Comparison of ENCODE assay signal across 8 mouse cellular contexts in the genomic region with DNA sequence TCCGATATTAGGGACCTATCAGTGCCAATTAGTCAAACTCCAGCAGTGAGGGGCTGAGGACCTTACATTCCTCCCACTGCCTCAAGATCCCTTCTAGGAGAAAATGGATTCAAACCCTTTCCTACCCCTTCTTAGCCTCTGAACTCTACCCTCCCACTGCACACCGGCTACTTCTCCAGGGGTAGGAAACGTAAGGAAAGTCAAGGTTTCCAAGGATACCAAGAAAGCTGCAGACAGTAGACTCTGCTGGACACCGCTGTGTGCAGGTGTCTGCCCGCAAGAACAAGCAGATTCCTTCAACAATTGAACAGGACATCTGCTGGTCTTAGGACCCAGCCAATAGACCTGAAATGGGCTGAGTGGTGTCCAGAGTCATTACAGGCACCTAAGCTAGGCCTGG. TPM values are rescaled to one million over a fixed set of nuclear protein-coding genes. Genes with fewer than 3 reads are reported as not detected.
DNase-seq lines count a peak whose midpoint lies in the region; ATAC-seq and TF ChIP-seq lines count a peak whose summit lies in the region.

No protein-coding gene starts in this region.

- H3K4me2 ChIP-seq in kidney, postnatal 0 days (ENCODE audit: low read length), result peak overlapping the region; percentile 97
- H3K4me2 ChIP-seq in embryonic facial prominence, embryonic 14.5 days (ENCODE audit: low read depth, low read length), result peak overlapping the region; percentile 95
- peak overlapping the region; percentile 92 for H3K4me2 ChIP-seq in intestine, embryonic 15.5 days (replicated peaks)
- peak overlapping the region; percentile 69 for H3K4me2 ChIP-seq in myocyte (ENCODE audit: low read depth)

- no peaks in the 10 kb centered on the region for H3K36me3 ChIP-seq in kidney, postnatal 0 days (ENCODE audit: insufficient read depth, low read length)
- no peaks in the 10 kb centered on the region for H3K36me3 ChIP-seq in embryonic facial prominence, embryonic 14.5 days (ENCODE audit: control insufficient read depth, insufficient read depth, low read length)
- H3K36me3 ChIP-seq in intestine, embryonic 15.5 days, result no peaks in the 10 kb centered on the region
- no peaks in the 10 kb centered on the region for H3K36me3 ChIP-seq in myocyte (ENCODE audit: control insufficient read depth, insufficient read depth)

- no peak for DNase-seq in kidney, postnatal 0 days (ENCODE audit: low spot score)
- DNase-seq in kidney, adult 9 months, result no peak
- DNase-seq in embryonic facial prominence, embryonic 14.5 days (ENCODE audit: low spot score), result no peak
- DNase-seq in spleen, adult 12 weeks (ENCODE audit: low spot score), result no peak
- no peak for DNase-seq in urinary bladder, postnatal 14 days (ENCODE audit: low spot score)
- DNase-seq in left cerebral cortex, postnatal 14 days (ENCODE audit: low spot score in 2 of 2), result no peak

- no peak for TF ChIP-seq POLR2A in myocyte (IDR thresholded peaks at IDR 0.05; ENCODE audit: insufficient read length, low read depth)

- H3K4me3 ChIP-seq in kidney, postnatal 0 days (replicated peaks; ENCODE audit: low read depth, low read length), result no peak overlapping the region
- peak overlapping the region; percentile 72 for H3K4me3 ChIP-seq in embryonic facial prominence, embryonic 14.5 days (ENCODE audit: low read depth, low read length)
- H3K4me3 ChIP-seq in intestine, embryonic 15.5 days (replicated peaks), result peak overlapping the region; percentile 76; the same call in 1 of the 2 replicates
- H3K4me3 ChIP-seq in myocyte, result peak overlapping the region; percentile 21

- H3K9ac ChIP-seq in kidney, postnatal 0 days (ENCODE audit: low read depth, low read length), result no peak overlapping the region
- peak overlapping the region; percentile 80 for H3K9ac ChIP-seq in embryonic facial prominence, embryonic 14.5 days (ENCODE audit: low read depth, low read length)
- 0 out of 2 replicates have a peak overlapping the region, but pooled peaks have one; percentile 81 for H3K9ac ChIP-seq in intestine, embryonic 15.5 days

- H3K4me1 ChIP-seq in kidney, postnatal 0 days (replicated peaks; ENCODE audit: insufficient read depth, low read length), result peaks cover 30% of the 10 kb centered on the region
- H3K4me1 ChIP-seq in embryonic facial prominence, embryonic 14.5 days (ENCODE audit: control insufficient read depth, insufficient read depth, low read length), result peaks cover 10% of the 10 kb centered on the region; the same call in 1 of the 2 replicates
- peaks cover 47% of the 10 kb centered on the region for H3K4me1 ChIP-seq in intestine, embryonic 15.5 days (replicated peaks)

- TF ChIP-seq CTCF in kidney, postnatal 0 days (IDR thresholded peaks at IDR 0.05; ENCODE audit: low read depth), result no peak

- no peaks in the 10 kb centered on the region for H3K79me2 ChIP-seq in myocyte (ENCODE audit: control insufficient read depth, insufficient read depth)

- no peak; the same call in 1 of the 2 replicates for ATAC-seq in kidney, postnatal 0 days (replicated peaks; ENCODE audit: low FRiP score, low read depth)
- no peak for ATAC-seq in embryonic facial prominence, embryonic 14.5 days (ENCODE audit: low read depth)
- ATAC-seq in intestine, embryonic 15.5 days, result no peak

- H3K27ac ChIP-seq in kidney, postnatal 0 days, result peak overlapping the region; percentile 83
- H3K27ac ChIP-seq in embryonic facial prominence, embryonic 14.5 days (replicated peaks; ENCODE audit: low read depth, low read length), result peak overlapping the region; percentile 75; the same call in 1 of the 2 replicates
- H3K27ac ChIP-seq in intestine, embryonic 15.5 days, result peak overlapping the region; percentile 93

- H3K9me3 ChIP-seq in kidney, postnatal 0 days (replicated peaks; ENCODE audit: low read length), result no peaks in the 10 kb centered on the region
- H3K9me3 ChIP-seq in embryonic facial prominence, embryonic 14.5 days (ENCODE audit: control insufficient read depth, low read length), result no peaks in the 10 kb centered on the region
- H3K9me3 ChIP-seq in intestine, embryonic 15.5 days, result no peaks in the 10 kb centered on the region

- intact Hi-C loops in left cerebral cortex, postnatal 14 days (cut with DNase I), result no loop called here

- H3K27me3 ChIP-seq in kidney, postnatal 0 days (ENCODE audit: insufficient read depth, low read length), result no peaks in the 10 kb centered on the region
- H3K27me3 ChIP-seq in embryonic facial prominence, embryonic 14.5 days (replicated peaks; ENCODE audit: control insufficient read depth, insufficient read depth, low read length), result no peaks in the 10 kb centered on the region
- H3K27me3 ChIP-seq in intestine, embryonic 15.5 days (replicated peaks), result no peaks in the 10 kb centered on the region
- H3K27me3 ChIP-seq in myocyte (ENCODE audit: control insufficient read depth, insufficient read depth, insufficient read length), result no peaks in the 10 kb centered on the region

- no peak overlapping the region for H3ac ChIP-seq in myocyte (ENCODE audit: control insufficient read depth, insufficient read length)

- 47% methylated on average over 5 of the region's 5 CpGs for WGBS in kidney, postnatal 0 days
- 35% methylated on average over 5 of the region's 5 CpGs for WGBS in embryonic facial prominence, embryonic 14.5 days
- 47% methylated on average over 5 of the region's 5 CpGs for WGBS in intestine, embryonic 15.5 days

TF ChIP-seq in myocyte, 11 proteins besides CTCF, POLR2A, EP300 and RAD21:
- TF ChIP-seq TCF3 (IDR thresholded peaks at IDR 0.05; ENCODE audit: insufficient read length, low read depth), result no peak
- TF ChIP-seq CEBPB (IDR thresholded peaks at IDR 0.05; ENCODE audit: insufficient read depth, poor library complexity, severe bottlenecking), result no peak
- no peak for TF ChIP-seq SRF (IDR thresholded peaks at IDR 0.05; ENCODE audit: control insufficient read depth, insufficient read length, low read depth)
- no peak for TF ChIP-seq MYOG (IDR thresholded peaks at IDR 0.05; ENCODE audit: control insufficient read depth in 1 of 3, insufficient read depth in 1 of 3, insufficient read length in 2 of 3, low read depth in 2 of 3)
- no peak for TF ChIP-seq MAX (IDR thresholded peaks at IDR 0.05; ENCODE audit: low read depth)
- no peak for TF ChIP-seq E2F4 (IDR thresholded peaks at IDR 0.05; ENCODE audit: insufficient read depth)

RNA-seq across cellular contexts. Expression of gene Arrb1, which starts 0.8 kb away (rescaled TPM):
- polyA plus RNA-seq in kidney, postnatal 0 days (2015; fragmentation: Nextera tagmentation; extraction: Ambion mirVana), result 6.6 and 7.6 TPM in 2 replicates
- polyA plus RNA-seq in embryonic facial prominence, embryonic 14.5 days (2014; fragmentation: Nextera tagmentation; extraction: Ambion mirVana), result 2.8 and 3.8 TPM in 2 replicates
- 8.5 and 9.0 TPM in 2 replicates for polyA plus RNA-seq in intestine, embryonic 15.5 days (2015; fragmentation: Nextera tagmentation; extraction: Ambion mirVana)
- polyA plus RNA-seq in myocyte (2012; fragmentation: generic; extraction: Trizol), result 5.1 TPM
- total RNA-seq in left cerebral cortex, postnatal 14 days (2021), result 100 to 1,000 TPM; 154 to 160 TPM

RNA-seq across cellular contexts. Expression of gene Rps3, which starts 51.0 kb away (rescaled TPM):
- 873 and 942 TPM in 2 replicates for polyA plus RNA-seq in kidney, postnatal 0 days (2015; fragmentation: Nextera tagmentation; extraction: Ambion mirVana)
- polyA plus RNA-seq in embryonic facial prominence, embryonic 14.5 days (2014; fragmentation: Nextera tagmentation; extraction: Ambion mirVana), result 876 and 912 TPM in 2 replicates
- polyA plus RNA-seq in intestine, embryonic 15.5 days (2015; fragmentation: Nextera tagmentation; extraction: Ambion mirVana), result 810 and 875 TPM in 2 replicates
- polyA plus RNA-seq in myocyte (2012; fragmentation: generic; extraction: Trizol), result 2,049 TPM
- total RNA-seq in left cerebral cortex, postnatal 14 days (2021), result 100 to 1,000 TPM; 221 to 235 TPM
